Mouse (Mus musculus): ENCODE measurements around the gene Aaed1. TPM values are rescaled to one million over a fixed set of nuclear protein-coding genes. Genes with fewer than 3 reads are reported as not detected.

Gene Aaed1
- polyA plus RNA-seq, 1 experiment = 2.0 TPM

- TF ChIP-seq GATA1 (IDR thresholded peaks at IDR 0.05; ENCODE audit: low read length) = no peak
Measured at GRCm38 (mm10) chr13:64273891-64274844, 38.3 kb downstream of the Aaed1 start.

- no peak for TF ChIP-seq GATA1 (IDR thresholded peaks at IDR 0.05; ENCODE audit: low read length)
Measured at GRCm38 (mm10) chr13:64273352-64273751, 39.2 kb downstream of the Aaed1 start.

DNA sequence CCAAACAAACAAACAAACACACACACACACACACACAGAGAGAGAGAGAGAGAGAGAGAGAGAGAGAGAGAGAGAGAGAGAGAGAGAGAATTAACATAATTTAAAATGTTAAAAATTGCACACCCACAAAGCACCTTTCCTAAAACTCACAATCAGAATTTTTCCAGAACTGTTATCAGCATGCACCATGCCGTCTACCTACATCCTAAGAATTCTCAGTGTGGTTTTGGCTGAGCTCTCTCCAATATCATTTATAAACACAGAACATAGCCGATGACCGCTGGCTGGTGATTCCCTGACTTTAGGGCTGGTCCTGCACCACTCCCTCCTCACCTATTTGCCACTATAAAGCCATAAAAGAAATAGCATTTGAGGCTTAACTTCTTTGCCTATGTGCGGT, 44.1 kb downstream of the Aaed1 start:
- TF ChIP-seq GATA1 (IDR thresholded peaks at IDR 0.05; ENCODE audit: low read length) = no peak

DNA sequence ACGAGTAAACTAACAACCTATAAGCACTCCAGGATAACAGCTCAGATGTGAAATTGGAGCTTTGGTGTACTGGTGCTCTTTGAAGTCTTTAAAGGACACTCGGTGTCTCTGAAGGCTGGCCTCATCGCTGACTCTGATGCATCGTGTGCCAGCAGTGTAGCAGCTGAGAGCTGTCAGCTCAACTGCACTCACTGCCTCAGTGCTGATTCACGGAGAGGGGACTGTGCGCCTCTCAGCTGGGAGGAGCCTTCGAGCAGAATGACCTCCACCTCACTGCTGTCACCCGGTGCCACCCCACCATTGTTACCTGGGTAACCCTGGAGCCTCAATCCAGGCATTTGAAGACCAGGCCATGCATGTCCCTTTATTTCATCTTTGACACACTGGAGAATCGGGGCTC, 45.4 kb downstream of the Aaed1 start:
- no peak for TF ChIP-seq GATA1 (IDR thresholded peaks at IDR 0.05; ENCODE audit: low read length)

DNA sequence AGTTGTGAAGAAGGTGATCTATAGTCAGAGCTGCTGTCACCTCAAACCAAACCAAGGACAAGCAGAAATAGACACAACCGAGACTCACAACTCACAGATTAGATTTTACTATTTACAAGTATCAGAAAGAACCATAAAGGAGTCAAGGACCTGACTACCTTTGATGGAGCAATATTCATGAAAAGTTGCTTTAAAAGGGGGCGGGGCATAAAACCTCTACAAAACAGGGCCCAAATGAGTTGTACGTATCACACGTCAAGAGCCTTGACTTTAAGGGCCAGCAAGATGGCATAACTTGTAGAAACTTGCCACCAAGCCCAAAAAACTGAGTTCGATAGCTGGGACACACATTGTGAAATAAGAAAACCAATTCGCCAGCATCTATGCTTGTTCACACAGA, 47.9 kb downstream of the Aaed1 start:
- no peak for TF ChIP-seq GATA1 (IDR thresholded peaks at IDR 0.05; ENCODE audit: low read length)

DNA sequence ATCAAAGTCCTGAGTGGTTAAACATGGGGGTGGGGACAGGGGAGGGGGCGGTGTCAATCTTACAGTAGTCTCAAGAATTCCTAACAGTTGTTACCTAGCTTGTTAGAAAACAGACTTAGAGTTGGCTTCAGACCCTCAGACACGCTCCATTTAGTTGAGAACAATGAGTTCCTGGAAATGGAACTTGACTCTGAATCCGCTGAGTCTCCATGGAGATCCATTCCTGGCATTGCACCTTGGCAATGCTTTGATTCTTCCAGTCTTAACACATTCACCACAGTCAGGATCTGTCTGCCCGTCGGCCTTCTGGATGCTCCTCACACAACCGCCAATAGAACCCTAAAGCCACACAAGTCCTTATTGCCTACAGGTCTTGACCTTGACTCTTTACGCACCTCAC, 52.6 kb downstream of the Aaed1 start:
- no peak for TF ChIP-seq GATA1 (IDR thresholded peaks at IDR 0.05; ENCODE audit: low read length)

DNA sequence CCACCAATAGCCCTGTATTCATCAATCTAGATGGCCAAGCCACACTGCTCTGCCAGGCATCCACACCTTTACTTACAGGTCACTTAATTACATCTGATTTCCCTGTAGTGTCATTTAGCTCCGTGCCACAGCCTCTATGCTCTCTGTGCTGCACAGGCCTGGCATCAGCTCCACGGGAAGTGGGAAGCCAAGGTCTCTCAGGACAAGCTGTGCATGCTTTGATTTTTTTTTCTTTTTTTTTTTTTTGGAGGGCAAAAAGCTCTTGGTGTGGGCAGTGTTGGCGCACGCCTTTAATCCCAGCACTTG, 54.0 kb downstream of the Aaed1 start:
- no peak for TF ChIP-seq GATA1 (IDR thresholded peaks at IDR 0.05; ENCODE audit: low read length)

DNA sequence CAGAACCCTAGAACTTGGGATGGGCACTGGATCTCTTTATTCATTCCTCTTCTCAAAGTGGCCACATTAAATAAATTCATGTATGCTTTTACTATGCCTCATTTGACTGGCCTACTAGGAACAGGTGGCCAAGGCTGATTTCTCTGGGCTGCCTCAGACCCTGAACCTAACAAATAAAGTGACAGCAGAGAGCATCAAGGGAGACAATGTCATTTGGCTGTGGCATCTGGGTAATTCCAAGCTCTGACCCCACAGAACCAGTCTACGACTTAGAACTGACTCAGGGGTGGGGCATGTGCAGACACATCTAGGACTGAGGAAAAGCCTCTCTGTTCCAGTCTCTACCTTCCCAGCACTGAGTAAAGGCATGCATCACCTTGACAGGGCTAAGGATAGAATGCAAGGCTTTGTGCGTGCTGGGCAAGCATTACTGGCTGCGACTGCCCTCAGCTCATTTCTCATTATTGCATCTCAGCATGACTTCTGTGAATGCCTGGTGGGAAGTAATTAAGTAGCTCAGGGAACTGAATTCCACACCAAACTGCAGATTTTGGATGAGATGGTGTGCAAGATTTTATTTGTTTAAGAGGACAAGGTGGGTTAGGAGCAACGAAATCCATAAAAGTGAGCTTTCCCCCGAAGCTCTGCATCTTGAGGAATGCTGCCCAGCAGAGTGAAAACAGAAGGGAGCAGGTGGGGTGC, 54.5 kb downstream of the Aaed1 start:
- TF ChIP-seq GATA1 (IDR thresholded peaks at IDR 0.05; ENCODE audit: low read length) = no peak

GRCm38 (mm10) chr13:64257010-64257813, 55.3 kb downstream of the Aaed1 start:
- TF ChIP-seq GATA1 (IDR thresholded peaks at IDR 0.05; ENCODE audit: low read length) = no peak

DNA sequence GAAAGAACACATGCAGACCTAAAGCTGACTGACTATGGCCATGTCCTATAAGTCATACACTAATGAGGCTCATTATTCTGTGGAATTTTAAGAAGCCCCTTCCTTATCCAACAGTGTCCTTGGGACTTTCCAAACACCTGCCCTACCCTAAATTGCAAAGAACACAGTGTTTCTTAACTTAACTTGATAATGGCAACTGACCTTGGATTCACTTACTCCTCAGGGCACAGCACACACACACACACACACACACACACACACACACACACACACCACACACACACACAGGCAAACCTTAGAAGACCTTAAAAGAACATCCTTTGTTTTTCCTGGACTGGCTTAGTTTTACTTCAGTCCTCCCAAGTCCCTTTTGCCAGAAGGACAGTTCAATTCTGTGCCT, 58.8 kb downstream of the Aaed1 start:
- TF ChIP-seq GATA1 (IDR thresholded peaks at IDR 0.05; ENCODE audit: low read length) = no peak

GRCm38 (mm10) chr13:64252147-64252546, 60.4 kb downstream of the Aaed1 start:
- TF ChIP-seq GATA1 (IDR thresholded peaks at IDR 0.05; ENCODE audit: low read length) = no peak

DNA sequence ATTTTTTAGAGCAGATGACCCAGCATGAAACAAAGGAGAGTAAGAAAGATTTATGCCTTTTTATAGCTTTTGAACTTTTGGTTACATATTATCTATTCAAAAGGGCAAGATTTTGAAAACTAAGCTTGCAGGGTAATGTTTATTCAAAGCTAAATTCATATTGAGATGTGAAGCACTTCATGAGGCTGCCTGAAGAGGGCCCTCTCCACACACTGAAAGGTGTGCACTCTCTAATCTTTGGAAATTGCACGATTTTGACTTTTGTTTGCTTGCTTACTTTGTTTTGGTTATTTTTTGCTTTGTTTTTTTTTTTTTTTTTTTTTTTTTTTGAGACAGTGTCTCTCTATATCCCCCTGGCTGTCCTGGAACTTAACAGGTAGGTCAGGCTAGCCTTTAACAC, 62.1 kb downstream of the Aaed1 start:
- TF ChIP-seq GATA1 (IDR thresholded peaks at IDR 0.05; ENCODE audit: low read length) = no peak

DNA sequence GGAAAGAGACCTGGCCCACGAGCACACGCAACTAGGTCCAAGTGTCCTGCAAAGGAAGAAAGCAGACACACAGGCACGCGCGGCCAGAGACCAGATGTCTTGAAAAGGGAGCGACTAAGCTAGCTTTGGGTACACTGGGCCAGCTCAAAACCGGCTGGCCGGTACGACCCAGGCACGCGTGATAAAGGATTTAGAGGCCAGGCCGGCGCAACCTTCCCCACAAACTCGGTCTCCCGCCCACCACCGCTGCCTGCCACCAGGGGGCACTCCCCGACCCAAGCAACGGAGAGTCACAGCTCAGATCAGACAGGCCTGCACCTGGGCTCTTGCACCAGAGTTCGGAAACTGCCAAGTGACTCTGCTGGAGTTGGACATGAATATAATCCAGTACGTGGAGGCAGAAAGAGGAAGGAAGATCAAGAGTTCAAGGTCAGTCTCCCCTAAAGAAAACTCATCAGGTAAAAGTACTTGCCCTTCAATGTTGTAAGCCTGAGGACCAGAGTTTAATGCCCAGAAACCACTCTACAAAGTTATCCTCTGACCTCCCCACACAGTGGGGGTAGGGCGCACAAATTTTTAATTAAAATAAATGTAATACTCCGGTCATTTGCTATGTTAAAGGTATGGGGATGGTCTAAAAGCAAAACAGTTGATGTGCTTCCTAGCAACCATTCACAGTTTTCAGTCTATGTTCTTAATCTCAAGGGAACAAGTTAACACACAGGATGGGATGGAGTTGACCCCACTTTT, 63.6 kb downstream of the Aaed1 start:
- TF ChIP-seq GATA1 (IDR thresholded peaks at IDR 0.05; ENCODE audit: low read length) = no peak

DNA sequence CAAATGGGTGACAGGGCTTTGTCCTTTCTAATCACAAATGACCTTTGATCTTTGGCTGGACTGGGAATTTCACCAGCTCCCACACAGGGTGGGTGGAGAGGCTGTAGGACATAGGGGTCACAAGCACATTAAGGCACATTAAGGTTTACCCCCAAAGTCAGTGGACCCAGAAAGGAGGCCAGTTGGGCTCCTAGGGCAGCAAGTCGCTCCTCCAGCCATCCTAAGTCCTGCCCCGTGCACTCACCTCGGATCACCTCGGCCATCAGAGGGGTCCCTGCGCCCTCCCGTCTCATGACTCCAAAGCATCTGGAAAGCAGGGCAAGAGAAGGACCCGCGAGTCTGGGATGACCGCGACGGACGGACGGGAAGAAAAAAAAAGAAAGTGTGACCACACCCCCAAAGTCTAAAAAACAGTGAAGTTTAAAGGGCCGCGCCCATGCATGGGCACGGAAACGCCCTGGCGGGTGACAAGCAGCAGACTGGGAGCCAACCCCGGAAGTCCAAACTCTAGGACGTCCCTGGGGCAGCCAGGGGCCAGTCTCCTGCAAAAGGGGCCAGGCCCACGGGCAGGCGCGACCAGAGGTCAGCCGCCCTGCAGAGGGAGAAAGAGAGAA, 64.2 kb downstream of the Aaed1 start:
- TF ChIP-seq GATA1 (IDR thresholded peaks at IDR 0.05; ENCODE audit: low read length) = no peak

- TF ChIP-seq GATA1 (IDR thresholded peaks at IDR 0.05; ENCODE audit: low read length) = no peak
Measured at GRCm38 (mm10) chr13:64246106-64246505, 66.4 kb downstream of the Aaed1 start.
